Mouse (Mus musculus) cerebellum, adult (tissue): Measurements from ENCODE around the gene Theg.

ENCODE experiments used
- ATAC-seq: cut with Nextera tagmentation; 2 replicates; pipeline ENCODE4 v1.9.2; 2017; ENCODE audit warnings: mild to moderate bottlenecking, moderate library complexity, mixed read lengths; ENCODE audit not compliant: insufficient number of reproducible peaks, low FRiP score, low TSS enrichment

The Theg gene

DNA sequence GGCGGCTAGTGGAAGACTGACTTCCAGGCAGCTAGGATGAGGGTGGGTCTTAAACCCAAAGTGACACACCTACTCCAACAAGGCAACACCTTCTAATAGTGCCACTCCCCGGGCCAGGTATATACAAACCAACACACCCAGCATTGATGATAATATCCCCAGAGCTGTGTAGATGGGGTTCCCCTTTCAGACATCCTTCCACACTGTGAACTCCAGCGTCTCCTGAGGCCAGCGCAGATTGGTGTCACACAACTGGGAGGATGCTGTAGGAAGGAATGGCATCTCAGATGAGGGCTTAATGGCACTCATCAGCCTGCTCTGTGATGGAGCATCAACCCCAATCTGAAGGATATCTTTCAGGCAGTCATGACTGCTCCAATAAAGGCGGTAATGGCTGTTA is 29.6 kb downstream of the Theg start:
- ATAC-seq = no peak

DNA sequence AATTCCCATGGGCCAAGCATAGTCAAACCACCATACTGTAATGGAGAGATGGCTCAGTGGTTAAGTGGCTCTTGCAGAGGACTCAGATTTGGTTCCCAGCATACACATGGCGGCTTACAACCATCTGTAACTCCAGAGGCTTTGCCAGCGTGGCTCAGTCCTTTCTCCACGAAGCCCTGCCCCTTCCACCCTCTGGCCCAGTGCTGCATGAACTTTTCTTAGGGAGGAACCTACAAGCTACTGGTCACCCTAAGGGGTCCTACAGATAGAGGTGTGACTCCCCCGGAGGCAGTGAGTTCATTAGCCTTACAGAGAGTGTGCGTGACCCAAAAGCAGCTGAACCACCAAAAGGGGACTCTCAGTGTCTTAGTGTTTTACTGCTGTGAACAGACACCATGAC is 30.2 kb downstream of the Theg start:
- no peak for ATAC-seq

DNA sequence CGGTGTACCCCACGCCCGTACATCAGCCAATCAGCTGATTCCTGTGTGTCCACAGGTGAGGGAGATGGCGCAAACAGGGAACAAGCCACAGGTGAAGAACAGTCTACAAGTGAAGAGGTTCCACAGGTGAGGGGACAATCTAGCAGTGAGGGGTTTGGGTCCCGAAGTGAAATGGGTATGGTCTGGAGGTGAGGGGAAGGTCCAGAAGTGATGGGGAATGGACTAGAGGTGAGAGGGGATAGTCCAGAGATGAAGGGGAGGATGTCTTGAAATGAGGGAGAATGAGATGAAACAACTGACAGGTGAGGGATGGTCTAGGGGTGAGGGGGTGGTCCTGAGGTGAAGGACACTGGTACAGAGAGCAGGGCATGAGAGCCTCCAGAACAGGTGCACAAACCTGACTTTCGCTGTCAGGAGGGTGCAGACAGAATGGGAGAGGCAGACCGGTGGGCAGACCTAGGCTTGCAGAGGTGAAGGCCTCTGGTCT is 31.9 kb downstream of the Theg start:
- ATAC-seq = 0 out of 2 replicates have a peak, but pooled peaks have one; percentile 7

DNA sequence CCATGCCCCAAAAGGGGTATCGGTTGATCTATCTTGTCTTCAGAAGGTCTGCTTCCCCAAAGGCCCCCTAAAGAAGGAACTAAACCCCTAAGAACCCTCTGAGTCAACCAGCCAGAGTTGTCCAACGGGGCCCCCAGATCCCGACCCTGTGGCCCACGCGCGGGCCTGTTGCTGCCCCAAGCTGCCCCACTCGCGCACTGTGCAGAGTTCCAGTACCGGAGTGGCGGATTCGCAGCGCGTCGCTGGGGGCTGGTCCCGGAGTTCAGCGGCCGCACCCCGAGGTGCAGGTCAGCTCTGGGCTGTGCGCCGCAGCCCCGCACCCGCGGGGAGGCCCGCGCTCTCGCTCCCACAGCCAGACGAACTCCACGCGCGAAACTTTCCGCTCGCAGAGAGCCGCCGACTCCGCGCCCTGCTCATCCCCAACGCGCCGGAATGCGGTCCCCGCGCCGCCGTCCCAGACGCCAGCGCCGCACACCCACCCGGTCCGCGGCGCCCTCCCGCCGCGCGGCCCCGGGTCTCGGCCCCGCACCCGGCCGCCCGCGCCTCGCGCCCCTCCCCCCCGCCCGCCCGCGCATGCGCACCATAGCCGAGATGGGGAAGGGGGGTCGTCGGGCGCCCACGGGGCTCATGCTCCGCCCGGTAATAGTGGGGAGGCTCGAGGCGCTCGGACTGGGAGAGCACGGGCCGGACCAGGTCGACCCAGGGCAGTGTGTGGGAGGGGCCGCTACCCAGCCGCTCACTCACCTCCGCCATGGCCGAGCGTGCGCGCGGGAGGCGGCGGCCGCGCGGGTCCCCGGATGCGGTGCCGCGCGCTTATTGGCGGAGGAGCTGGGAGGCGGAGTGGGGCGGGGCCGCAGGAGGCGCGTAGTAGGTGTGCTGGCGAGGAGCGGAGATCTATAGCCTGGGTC is 32.5 kb downstream of the Theg start, which contains the start of gene Mier2:
TSS of gene Mier2 (minus strand) at position 870 of the 908 bp plus-strand sequence.
- ATAC-seq = peak; percentile 86

DNA sequence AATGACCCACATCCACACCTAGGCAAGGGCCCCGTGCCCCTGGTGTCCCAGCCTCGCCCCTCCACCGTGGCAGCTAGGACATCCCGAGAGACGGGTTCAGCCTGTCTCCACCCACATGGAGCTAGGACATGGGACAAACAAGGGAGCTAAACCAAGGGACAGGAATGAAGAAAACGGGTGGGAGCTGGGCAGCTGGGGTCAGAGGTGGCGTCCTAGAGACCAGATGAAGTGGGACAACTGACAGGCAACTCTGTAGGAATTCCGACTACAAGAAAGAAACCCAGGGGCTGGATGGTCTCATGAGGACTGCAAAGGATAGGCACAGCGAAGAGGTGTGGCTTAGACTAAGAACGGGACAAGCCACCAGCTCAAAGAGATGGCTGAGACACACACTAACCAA is 33.4 kb downstream of the Theg start:
- no peak for ATAC-seq

DNA sequence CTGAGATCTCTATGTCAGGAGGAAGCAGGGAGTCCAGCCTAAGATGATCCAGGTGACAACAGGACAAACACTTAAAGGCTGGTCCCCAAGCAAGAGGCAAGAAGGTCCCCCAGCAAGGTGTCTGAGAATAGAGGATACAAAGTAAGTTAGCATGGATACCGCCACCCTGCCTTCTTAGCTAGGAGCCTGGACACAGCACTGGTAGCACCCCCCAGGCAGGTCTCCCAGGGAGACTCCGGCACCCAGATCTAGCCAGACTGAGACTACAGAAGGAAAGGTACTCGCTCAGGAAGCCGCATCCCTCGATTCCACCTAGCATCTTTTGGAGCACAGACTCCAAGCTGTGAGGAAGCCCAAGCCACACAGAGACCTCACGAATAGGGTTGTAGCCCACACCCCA is 34.0 kb downstream of the Theg start:
- ATAC-seq = no peak

DNA sequence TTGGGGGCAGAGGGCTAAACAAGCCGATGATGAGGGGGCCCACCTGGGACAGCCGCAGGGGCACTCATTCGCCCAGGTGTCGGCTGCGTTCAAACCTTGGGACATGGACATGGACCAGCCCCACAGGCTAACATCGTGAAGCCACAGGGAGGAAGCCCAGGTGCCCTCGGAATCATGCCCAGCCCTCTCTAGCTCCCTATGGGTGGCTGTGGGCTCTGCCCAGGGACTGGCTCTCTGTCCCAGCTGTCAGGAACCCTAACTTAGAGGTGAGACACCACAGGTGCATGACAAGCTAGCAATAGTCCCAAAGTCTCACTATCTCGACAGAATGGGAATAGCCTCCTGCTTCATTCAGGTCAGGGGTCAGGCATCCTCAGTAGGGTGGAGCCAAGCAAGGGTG is 34.6 kb downstream of the Theg start:
- no peak for ATAC-seq

DNA sequence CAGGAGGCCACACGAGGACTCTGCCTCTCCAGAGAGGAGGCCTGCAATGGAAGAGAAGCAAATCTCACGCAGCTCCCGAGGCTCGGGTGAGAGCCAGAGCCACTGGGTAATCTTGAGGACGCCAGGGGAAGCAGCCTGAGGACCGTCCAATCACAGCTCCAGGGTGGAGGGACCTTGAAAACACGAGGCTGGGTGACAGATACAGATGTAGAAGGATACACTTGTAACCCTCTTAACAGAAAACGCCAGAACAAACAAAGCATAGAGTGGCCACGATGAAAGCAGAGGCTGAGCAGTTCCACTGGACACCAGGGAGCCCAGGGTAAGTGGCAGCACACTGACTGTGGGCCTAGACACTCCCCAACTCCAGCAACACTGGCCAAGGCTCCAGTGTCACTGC is 36.8 kb downstream of the Theg start:
- no peak for ATAC-seq

DNA sequence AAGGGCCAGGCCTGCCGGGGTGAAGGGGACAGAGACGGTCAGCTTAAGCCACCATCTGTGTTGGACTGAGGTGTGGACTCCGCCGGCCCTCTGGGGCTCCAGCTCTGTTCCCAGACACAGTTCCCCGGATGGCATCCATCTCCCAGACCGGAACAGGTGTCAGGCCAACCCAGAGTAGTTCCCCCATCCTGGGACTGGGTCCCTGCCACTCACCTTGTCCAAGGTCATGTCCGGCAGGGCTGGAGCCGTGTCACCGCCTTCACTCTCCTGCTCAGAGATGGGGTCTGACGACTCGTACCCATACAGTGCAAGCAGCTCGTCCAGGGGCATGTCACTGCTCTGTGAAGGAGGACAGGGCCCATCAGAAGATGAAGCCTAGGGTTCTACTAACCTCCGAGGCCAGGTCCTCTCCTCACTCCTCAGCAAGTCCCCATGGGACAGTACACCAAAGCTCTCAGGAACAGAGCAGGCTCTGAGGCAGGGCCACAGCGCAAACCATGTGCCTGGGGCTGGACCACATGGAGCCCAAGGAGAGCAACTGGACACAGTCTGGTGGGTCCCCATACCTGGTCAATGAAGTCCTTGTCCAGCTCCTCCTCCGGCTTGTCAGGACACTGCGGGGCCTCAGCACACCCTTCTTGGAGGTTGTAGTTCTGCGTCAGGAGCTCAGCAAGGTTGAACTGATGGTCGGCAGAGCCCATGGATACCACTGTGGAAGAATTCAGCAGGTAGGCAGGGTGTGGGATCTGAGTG is 38.0 kb downstream of the Theg start:
- no peak for ATAC-seq

DNA sequence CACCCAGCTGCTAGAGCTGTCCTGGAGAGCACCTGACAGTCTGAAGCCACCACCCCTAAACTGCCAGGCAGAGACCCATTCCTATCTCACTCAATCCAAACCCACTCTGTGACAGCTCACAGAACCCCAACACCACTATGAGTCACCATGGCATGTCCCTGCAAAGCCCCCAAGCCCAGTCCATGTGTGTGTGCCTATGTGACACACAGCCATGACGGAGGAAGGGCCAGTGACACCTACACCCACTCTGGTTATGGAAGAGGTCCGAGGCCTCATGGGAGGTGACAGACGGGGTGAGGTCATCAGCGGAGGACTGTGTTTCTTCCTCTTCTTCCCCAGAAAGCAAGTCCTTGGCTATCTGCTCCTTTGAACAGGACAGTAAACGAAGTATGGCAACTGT is 38.6 kb downstream of the Theg start:
- ATAC-seq = no peak

DNA sequence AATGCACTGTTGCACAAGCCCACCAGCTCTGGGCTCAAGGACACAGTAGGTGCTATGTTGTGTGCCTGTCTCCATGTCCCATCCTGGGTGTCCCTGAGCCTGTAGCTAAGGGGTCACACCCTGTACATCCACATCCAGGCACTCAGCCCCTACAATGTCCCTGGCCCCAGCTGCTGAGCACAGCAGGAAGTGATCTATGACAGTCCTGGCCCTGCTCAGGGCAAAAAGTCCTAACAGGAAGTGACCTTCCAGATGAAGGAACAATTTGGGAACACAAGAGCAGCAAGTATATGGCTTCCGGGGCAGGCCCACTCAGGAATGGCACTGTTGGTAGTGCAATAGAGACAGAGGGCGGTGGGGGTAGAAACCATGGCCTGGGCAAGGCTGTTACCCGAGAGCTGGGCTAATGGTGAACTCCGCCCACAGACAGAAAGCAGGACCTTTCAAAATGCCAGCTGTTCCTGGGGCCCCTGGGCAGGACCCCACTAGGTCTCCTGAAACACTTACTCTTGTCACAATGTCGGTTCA is 39.9 kb downstream of the Theg start:
- no peak for ATAC-seq

DNA sequence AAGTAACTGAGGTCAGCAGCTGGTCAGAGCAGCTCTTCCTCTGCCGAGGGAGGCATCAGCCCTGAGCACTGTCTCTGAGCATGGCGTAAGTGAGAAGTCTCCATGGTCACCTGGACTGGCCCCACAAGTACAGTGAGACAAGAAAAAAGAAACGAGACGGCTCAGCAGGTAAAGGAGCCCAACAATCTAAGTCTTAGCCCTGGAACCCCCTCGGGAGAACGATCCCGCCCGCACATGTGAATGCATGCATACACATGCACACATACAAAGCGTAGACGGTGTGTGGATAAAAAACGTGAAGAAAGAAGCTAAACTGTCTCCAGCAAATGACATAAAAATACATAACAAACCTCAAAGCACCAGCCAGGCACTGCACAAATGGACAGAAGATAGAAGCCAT is 40.6 kb downstream of the Theg start:
- ATAC-seq = no peak

DNA sequence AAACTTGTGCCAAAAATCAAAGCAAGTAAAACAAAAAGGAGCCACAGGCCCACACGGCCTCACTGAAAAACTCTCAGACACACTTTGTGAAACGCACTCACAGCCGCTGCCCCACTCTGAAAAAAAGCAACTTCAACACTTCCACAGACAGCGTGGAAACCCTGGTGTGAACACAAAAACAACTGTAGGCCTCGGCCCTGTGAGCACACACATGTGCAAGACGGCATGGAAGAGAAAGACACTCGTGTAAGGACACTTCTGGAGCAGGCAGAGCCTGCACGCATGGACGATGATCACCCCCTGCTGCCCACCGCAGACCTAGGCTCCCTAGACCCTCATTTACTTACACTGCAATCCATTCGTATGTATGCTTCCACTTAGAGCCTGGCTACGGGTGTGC is 41.2 kb downstream of the Theg start:
- ATAC-seq = no peak

DNA sequence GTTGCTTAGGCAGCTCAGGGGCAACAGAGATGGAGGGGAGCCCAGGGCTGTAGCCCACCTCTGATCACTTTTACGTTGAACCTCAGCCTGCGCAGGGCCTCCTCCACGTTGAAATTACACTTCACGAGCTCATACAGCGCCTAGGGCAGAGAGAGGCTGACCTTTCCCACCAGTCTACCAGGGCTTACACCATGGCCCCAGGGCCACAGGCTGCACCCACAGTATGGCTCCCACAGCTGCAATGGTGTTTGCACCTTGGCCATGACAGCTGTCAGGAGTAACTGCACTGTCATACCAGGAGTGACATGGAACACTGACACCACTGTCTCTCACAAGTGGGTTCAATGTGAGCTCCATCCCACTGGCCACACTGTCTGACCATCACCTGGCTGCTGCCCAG is 42.5 kb downstream of the Theg start:
- ATAC-seq = no peak

DNA sequence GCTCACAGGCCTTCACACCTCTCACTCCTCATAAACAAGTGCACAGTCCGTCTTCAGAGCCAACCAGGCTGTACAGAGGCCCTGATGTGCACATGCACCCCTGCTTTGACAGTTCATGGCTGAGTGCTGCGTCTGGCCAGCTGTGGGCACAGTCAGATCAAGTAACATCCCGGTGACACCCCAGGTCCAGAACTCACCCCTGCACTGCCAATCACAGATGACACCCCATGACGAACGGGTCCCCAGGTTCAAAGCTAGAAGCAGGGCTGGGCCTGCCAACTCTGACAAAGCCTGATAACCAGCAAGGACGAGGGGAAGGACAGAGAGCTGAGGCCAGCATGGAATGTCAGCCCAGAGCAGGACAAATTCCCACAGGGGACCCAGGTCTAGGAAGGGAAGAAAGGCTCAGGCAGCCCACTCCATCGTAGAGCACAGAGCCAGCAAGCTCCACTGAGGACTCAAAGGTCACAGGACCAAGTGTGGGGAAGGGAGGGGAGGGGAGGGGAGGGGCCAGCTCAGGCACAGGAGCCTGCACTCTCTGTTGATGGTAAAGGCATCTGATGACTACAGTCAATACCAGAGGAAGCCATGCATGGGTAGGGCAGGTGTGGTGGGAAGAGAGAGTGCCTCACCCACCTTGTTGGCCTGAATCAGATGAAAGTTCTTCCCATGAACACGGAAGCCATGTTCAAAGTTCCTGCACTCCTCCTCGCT is 43.1 kb downstream of the Theg start:
- ATAC-seq = no peak

DNA sequence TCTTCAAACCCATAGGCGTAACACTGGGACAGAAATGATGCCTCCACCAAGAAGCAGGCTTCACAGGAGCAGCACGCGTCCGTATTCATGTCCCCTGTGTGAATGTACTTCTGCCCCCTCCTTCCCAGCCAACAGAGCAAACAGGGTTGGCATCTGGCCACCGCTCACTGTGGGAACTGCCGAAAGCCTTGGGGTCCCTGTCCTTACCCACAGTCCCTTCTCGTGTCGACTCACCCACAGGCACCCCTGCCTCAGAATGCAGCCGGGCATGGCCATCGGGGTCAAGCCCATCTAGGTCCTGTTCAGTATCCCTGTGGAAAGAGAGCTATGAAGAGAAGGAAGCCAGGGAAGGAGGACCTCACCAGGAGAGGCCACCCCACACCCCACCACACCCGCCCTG is 45.0 kb downstream of the Theg start:
- ATAC-seq = no peak

DNA sequence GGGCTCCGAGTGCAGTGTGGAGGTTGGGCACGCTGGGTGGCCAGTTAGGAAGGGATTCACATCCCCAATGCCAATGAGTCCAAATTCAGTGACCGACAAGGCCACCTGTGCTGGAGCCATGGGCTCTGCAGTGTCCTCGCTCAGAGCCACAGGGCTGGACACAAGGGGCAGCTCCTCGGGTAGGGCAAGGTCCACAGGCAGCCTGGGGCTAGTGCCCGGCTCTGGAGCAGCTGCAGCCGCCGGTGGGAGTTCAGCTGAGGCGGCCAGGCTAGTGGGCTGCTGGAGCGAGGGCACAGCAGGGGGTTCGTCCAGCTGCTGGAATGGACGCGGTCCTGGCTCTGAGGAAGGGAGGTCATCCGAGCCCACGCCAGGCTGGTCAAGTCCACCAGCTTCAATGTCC is 45.6 kb downstream of the Theg start:
- ATAC-seq = no peak

DNA sequence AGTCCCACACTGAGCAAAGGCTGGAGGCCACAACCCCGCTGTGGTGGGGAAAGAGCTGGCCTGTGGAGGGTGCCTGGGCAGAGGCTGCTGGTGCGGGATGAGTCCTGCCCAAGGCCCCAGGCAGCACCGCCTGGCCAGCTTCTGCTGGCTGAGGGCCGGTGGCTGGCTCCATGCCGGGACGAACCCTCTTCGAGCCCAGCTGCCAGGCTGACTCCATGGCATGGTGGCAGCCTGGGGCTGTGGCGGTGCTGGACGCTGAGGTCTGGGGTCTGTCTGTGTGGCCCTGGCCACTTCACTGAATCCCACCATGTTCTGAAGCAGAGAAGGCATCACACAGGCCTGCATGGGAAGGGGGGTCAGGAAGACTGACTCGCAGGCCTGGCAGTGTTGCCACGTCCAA is 46.4 kb downstream of the Theg start:
- no peak for ATAC-seq

DNA sequence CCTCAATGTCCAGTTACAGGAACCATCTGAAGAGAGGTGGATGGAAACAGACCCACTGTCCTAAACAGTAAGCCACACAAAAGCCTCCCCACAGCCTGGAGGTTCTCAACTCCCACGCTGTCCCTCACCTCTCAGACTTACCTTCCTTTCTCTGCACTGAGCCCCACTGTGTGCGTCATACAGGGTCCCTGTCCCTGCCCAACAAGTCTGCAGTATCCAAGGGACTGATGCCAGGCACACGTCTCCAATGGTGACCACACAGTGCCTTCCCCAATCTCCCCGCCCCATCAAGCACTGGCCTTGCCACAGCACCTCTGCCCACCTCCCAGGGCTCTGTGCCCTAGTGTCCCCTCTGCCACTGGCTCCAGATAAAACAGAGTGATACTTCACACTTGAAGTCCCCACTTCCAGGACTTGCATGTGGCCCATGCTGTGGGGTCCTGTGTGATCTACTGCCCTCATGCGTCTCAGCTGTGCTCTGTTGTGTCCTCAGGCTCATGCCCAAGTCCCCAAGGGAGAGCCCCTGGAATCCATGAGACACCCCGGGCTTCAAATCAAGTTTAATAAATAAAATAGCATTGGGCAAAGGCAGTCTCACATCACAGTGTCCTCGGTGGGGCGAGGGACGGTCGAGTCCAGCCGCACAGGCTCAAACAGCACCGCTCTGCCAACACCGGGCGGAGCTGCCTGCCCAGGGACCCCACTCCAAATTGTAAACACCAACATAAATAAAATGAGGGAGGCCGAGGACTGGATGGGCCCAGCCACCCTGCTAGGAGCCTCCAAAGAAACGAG is 47.2 kb downstream of the Theg start:
- no peak for ATAC-seq

DNA sequence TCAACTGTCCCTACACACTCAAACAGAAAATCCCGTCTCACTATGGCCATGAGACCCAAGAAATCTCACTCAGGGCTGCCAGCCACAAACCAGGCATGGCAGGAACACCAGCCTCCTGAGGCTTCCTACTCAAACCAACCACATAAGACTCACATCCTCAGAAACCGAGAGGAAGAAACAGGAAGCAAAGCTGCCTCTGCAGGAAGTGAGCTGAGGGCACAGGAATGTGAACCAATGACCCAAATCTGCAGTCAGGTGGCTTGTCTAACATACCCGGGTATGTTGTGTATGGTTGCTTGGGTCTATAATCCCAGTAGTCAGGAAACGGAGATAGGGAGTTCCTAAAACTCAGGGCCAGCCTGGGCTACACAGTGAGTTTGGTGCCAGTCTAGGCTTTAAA is 48.3 kb downstream of the Theg start:
- ATAC-seq = no peak
